Mouse (Mus musculus) gastrocnemius, adult 18-20 months (tissue): ENCODE results near the gene Pgm2l1. TPM values are rescaled to one million over a fixed set of nuclear protein-coding genes. Genes with fewer than 3 reads are reported as not detected.
"Not testable (repeated sequence)": the region's sequence is repeated elsewhere in the genome, so short reads cannot be mapped to it uniquely, and the experiment has no call there.

Experiments used
- DNase-seq: peaks from one replicate; pipeline ENCODE4 v3.0.0; 2021; ENCODE audit warnings: low spot score
- total RNA-seq, 2 experiments: library from RNA; stranded (reverse); gene quantifications; 2 replicates each; pipeline ENCODE4 v1.2.3; 2021

Pgm2l1 gene
- total RNA-seq, 2 experiments from 2014 or later = 18.1 to 19.3 TPM

- no peak for DNase-seq
Observed at GRCm38 (mm10) chr7:100227896-100228525, 817 bp downstream of the Pgm2l1 start.

GRCm38 (mm10) chr7:100228957-100229356 is 1.8 kb downstream of the Pgm2l1 start:
- no peak for DNase-seq

GRCm38 (mm10) chr7:100230646-100231045 is 3.5 kb downstream of the Pgm2l1 start:
- no peak for DNase-seq

GRCm38 (mm10) chr7:100231661-100232060 is 4.5 kb downstream of the Pgm2l1 start:
- no peak for DNase-seq

- DNase-seq = no peak
Observed at GRCm38 (mm10) chr7:100233681-100234080, 6.5 kb downstream of the Pgm2l1 start.

GRCm38 (mm10) chr7:100234264-100234885 is 7.2 kb downstream of the Pgm2l1 start:
- DNase-seq = peak; percentile 52

GRCm38 (mm10) chr7:100238271-100238670 is 11.1 kb downstream of the Pgm2l1 start:
- DNase-seq = no peak

GRCm38 (mm10) chr7:100240601-100241000 is 13.4 kb downstream of the Pgm2l1 start:
- no peak for DNase-seq

- DNase-seq = no peak
Observed at GRCm38 (mm10) chr7:100243007-100243406, 15.8 kb downstream of the Pgm2l1 start.

- DNase-seq = no peak
Observed at GRCm38 (mm10) chr7:100244225-100244624, 17.0 kb downstream of the Pgm2l1 start.

- DNase-seq = peak; percentile 52
Observed at GRCm38 (mm10) chr7:100245176-100245575, 18.0 kb downstream of the Pgm2l1 start.

- no peak for DNase-seq
Observed at GRCm38 (mm10) chr7:100250667-100251066, 23.5 kb downstream of the Pgm2l1 start.

GRCm38 (mm10) chr7:100262350-100262749 is 35.2 kb downstream of the Pgm2l1 start:
- DNase-seq = no peak

GRCm38 (mm10) chr7:100264934-100265333 is 37.7 kb downstream of the Pgm2l1 start:
- not testable (repeated sequence) for DNase-seq

GRCm38 (mm10) chr7:100272369-100272768 is 45.2 kb downstream of the Pgm2l1 start:
- DNase-seq = no peak

GRCm38 (mm10) chr7:100274507-100274906 is 47.3 kb downstream of the Pgm2l1 start:
- no peak for DNase-seq

- DNase-seq = no peak
Observed at GRCm38 (mm10) chr7:100276397-100276796, 49.2 kb downstream of the Pgm2l1 start.

GRCm38 (mm10) chr7:100279803-100280202 is 52.6 kb downstream of the Pgm2l1 start:
- peak; percentile 57 for DNase-seq

GRCm38 (mm10) chr7:100281596-100281995 is 54.4 kb downstream of the Pgm2l1 start:
- DNase-seq = no peak

- DNase-seq = no peak
Observed at GRCm38 (mm10) chr7:100283298-100283697, 56.1 kb downstream of the Pgm2l1 start.

GRCm38 (mm10) chr7:100285383-100285782 is 58.2 kb downstream of the Pgm2l1 start, which contains the start of gene P4ha3:
P4ha3 (plus strand) TSS chr7:100285520.
- DNase-seq = no peak

GRCm38 (mm10) chr7:100287748-100288578 is 60.8 kb downstream of the Pgm2l1 start:
- peak; percentile 13 for DNase-seq
